Mouse (Mus musculus): ENCODE measurements around the gene Il7r. TPM values are rescaled to one million over a fixed set of nuclear protein-coding genes. Genes with fewer than 3 reads are reported as not detected.
"Not testable (repeated sequence)": the region's sequence is repeated elsewhere in the genome, so short reads cannot be mapped to it uniquely, and the experiment has no call there.

The Il7r gene
- total RNA-seq, 1 experiment, result not detected

GRCm38 (mm10) chr15:9571896-9572295, 41.9 kb upstream of the Il7r start:
- TF ChIP-seq MAFK (IDR thresholded peaks at IDR 0.05; ENCODE audit: insufficient read depth, low read depth, low read length) (no peak), HCFC1 (IDR thresholded peaks at IDR 0.05; ENCODE audit: borderline replicate concordance, insufficient read depth, low read length) (no peak), CHD2 (IDR thresholded peaks at IDR 0.05; ENCODE audit: low read depth, low read length) (no peak), ZNF384 (IDR thresholded peaks at IDR 0.05; ENCODE audit: low read depth, low read length) (no peak), ZC3H11A (IDR thresholded peaks at IDR 0.05; ENCODE audit: borderline replicate concordance, low read depth, low read length) (no peak)
- Histone ChIP-seq H3K36me3 (ENCODE audit: control insufficient read depth, insufficient read depth, low read length, poor library complexity, severe bottlenecking) (no peaks in the 10 kb centered on the region), H3K9ac (ENCODE audit: insufficient read depth, low read depth, low read length, poor library complexity, severe bottlenecking) (no peak overlapping the region), H3K4me1 (ENCODE audit: control insufficient read depth in 2 of 2, insufficient read depth in 2 of 2, low read length in 2 of 2, poor library complexity in 1 of 2) (no peaks in the 10 kb centered on the region), H3K9me3 (ENCODE audit: control insufficient read depth, insufficient read depth, low read depth, low read length) (no peaks in the 10 kb centered on the region), H3K27ac (ENCODE audit: insufficient read depth, low read depth, low read length, poor library complexity, severe bottlenecking) (no peak overlapping the region), H3K4me3 (ENCODE audit: insufficient read depth in 1 of 2, low read depth in 1 of 2, low read length in 2 of 2, poor library complexity in 1 of 2, severe bottlenecking in 1 of 2) (no peak overlapping the region)
- no peak for DNase-seq (ENCODE audit: low read depth, low spot score)
- in situ Hi-C loops (cut with MboI; ENCODE audit: low sequenced_read_pairs in 2 of 2, unreplicated experiment in 2 of 2), result no loop called here

GRCm38 (mm10) chr15:9567316-9567715, 37.3 kb upstream of the Il7r start:
- Histone ChIP-seq H3K9me3 (ENCODE audit: control insufficient read depth, insufficient read depth, low read depth, low read length) (no peaks in the 10 kb centered on the region), H3K27ac (ENCODE audit: insufficient read depth, low read depth, low read length, poor library complexity, severe bottlenecking) (no peak overlapping the region), H3K9ac (ENCODE audit: insufficient read depth, low read depth, low read length, poor library complexity, severe bottlenecking) (no peak overlapping the region), H3K4me1 (ENCODE audit: control insufficient read depth in 2 of 2, insufficient read depth in 2 of 2, low read length in 2 of 2, poor library complexity in 1 of 2) (no peaks in the 10 kb centered on the region), H3K4me3 (ENCODE audit: insufficient read depth in 1 of 2, low read depth in 1 of 2, low read length in 2 of 2, poor library complexity in 1 of 2, severe bottlenecking in 1 of 2) (no peak overlapping the region), H3K36me3 (ENCODE audit: control insufficient read depth, insufficient read depth, low read length, poor library complexity, severe bottlenecking) (no peaks in the 10 kb centered on the region)
- DNase-seq (ENCODE audit: low read depth, low spot score), result no peak
- TF ChIP-seq ZNF384 (IDR thresholded peaks at IDR 0.05; ENCODE audit: low read depth, low read length) (no peak), ZC3H11A (IDR thresholded peaks at IDR 0.05; ENCODE audit: borderline replicate concordance, low read depth, low read length) (no peak), MAFK (IDR thresholded peaks at IDR 0.05; ENCODE audit: insufficient read depth, low read depth, low read length) (no peak), HCFC1 (IDR thresholded peaks at IDR 0.05; ENCODE audit: borderline replicate concordance, insufficient read depth, low read length) (no peak), CHD2 (IDR thresholded peaks at IDR 0.05; ENCODE audit: low read depth, low read length) (no peak)
- in situ Hi-C loops (cut with MboI; ENCODE audit: low sequenced_read_pairs in 2 of 2, unreplicated experiment in 2 of 2), result no loop called here

GRCm38 (mm10) chr15:9565396-9565795, 35.4 kb upstream of the Il7r start:
- Histone ChIP-seq H3K9ac (ENCODE audit: insufficient read depth, low read depth, low read length, poor library complexity, severe bottlenecking) (no peak overlapping the region), H3K4me1 (ENCODE audit: control insufficient read depth in 2 of 2, insufficient read depth in 2 of 2, low read length in 2 of 2, poor library complexity in 1 of 2) (no peaks in the 10 kb centered on the region), H3K4me3 (ENCODE audit: insufficient read depth in 1 of 2, low read depth in 1 of 2, low read length in 2 of 2, poor library complexity in 1 of 2, severe bottlenecking in 1 of 2) (no peak overlapping the region), H3K9me3 (ENCODE audit: control insufficient read depth, insufficient read depth, low read depth, low read length) (no peaks in the 10 kb centered on the region), H3K27ac (ENCODE audit: insufficient read depth, low read depth, low read length, poor library complexity, severe bottlenecking) (no peak overlapping the region), H3K36me3 (ENCODE audit: control insufficient read depth, insufficient read depth, low read length, poor library complexity, severe bottlenecking) (no peaks in the 10 kb centered on the region)
- in situ Hi-C loops (cut with MboI; ENCODE audit: low sequenced_read_pairs in 2 of 2, unreplicated experiment in 2 of 2), result no loop called here
- TF ChIP-seq ZNF384 (IDR thresholded peaks at IDR 0.05; ENCODE audit: low read depth, low read length), result no peak
- TF ChIP-seq ZC3H11A (IDR thresholded peaks at IDR 0.05; ENCODE audit: borderline replicate concordance, low read depth, low read length), result no peak
- DNase-seq (ENCODE audit: low read depth, low spot score), result no peak

- Histone ChIP-seq H3K4me3 (ENCODE audit: insufficient read depth in 1 of 2, low read depth in 1 of 2, low read length in 2 of 2, poor library complexity in 1 of 2, severe bottlenecking in 1 of 2) (no peak overlapping the region), H3K9me3 (ENCODE audit: control insufficient read depth, insufficient read depth, low read depth, low read length) (no peaks in the 10 kb centered on the region), H3K4me1 (ENCODE audit: control insufficient read depth in 2 of 2, insufficient read depth in 2 of 2, low read length in 2 of 2, poor library complexity in 1 of 2) (no peaks in the 10 kb centered on the region), H3K27ac (ENCODE audit: insufficient read depth, low read depth, low read length, poor library complexity, severe bottlenecking) (no peak overlapping the region), H3K9ac (ENCODE audit: insufficient read depth, low read depth, low read length, poor library complexity, severe bottlenecking) (no peak overlapping the region), H3K36me3 (ENCODE audit: control insufficient read depth, insufficient read depth, low read length, poor library complexity, severe bottlenecking) (no peaks in the 10 kb centered on the region)
- in situ Hi-C loops (cut with MboI; ENCODE audit: low sequenced_read_pairs in 2 of 2, unreplicated experiment in 2 of 2), result no loop called here
- no peak for DNase-seq (ENCODE audit: low read depth, low spot score)
- TF ChIP-seq CHD2 (IDR thresholded peaks at IDR 0.05; ENCODE audit: low read depth, low read length), result no peak
- no peak for TF ChIP-seq HCFC1 (IDR thresholded peaks at IDR 0.05; ENCODE audit: borderline replicate concordance, insufficient read depth, low read length)
- no peak for TF ChIP-seq ZC3H11A (IDR thresholded peaks at IDR 0.05; ENCODE audit: borderline replicate concordance, low read depth, low read length)
- no peak for TF ChIP-seq ZNF384 (IDR thresholded peaks at IDR 0.05; ENCODE audit: low read depth, low read length)
- TF ChIP-seq MAFK (IDR thresholded peaks at IDR 0.05; ENCODE audit: insufficient read depth, low read depth, low read length), result no peak
Measured at GRCm38 (mm10) chr15:9564156-9564555, 34.2 kb upstream of the Il7r start.

GRCm38 (mm10) chr15:9557264-9557663, 27.3 kb upstream of the Il7r start:
- H3K4me1 ChIP-seq (ENCODE audit: control insufficient read depth in 2 of 2, insufficient read depth in 2 of 2, low read length in 2 of 2, poor library complexity in 1 of 2); H3K4me3 ChIP-seq (ENCODE audit: insufficient read depth in 1 of 2, low read depth in 1 of 2, low read length in 2 of 2, poor library complexity in 1 of 2, severe bottlenecking in 1 of 2); H3K36me3 ChIP-seq (ENCODE audit: control insufficient read depth, insufficient read depth, low read length, poor library complexity, severe bottlenecking); in situ Hi-C loops (cut with MboI; ENCODE audit: low sequenced_read_pairs in 2 of 2, unreplicated experiment in 2 of 2); H3K27ac ChIP-seq (ENCODE audit: insufficient read depth, low read depth, low read length, poor library complexity, severe bottlenecking); H3K9ac ChIP-seq (ENCODE audit: insufficient read depth, low read depth, low read length, poor library complexity, severe bottlenecking); H3K9me3 ChIP-seq (ENCODE audit: control insufficient read depth, insufficient read depth, low read depth, low read length); DNase-seq (ENCODE audit: low read depth, low spot score): not testable (repeated sequence)

Measured in ES-E14 (cell line).